Mouse (Mus musculus) bone marrow, adult 2 months (tissue): ENCODE measurements around the gene Slc4a1.

Experiments used
- CTCF ChIP-seq: fragments of 200-500 bp; IDR thresholded peaks from 2 replicates; pipeline ENCODE4 v1.5.1; 2011; ENCODE audit warnings: low read length, control low read depth; ENCODE audit not compliant: control insufficient read depth, insufficient read depth
- POLR2A ChIP-seq: fragments of 200-500 bp; IDR thresholded peaks from 2 replicates; pipeline ENCODE4 v1.6.1; 2011; ENCODE audit warnings: low read depth, mild to moderate bottlenecking, control low read depth, low read length, borderline replicate concordance; ENCODE audit not compliant: control insufficient read depth

DNA sequence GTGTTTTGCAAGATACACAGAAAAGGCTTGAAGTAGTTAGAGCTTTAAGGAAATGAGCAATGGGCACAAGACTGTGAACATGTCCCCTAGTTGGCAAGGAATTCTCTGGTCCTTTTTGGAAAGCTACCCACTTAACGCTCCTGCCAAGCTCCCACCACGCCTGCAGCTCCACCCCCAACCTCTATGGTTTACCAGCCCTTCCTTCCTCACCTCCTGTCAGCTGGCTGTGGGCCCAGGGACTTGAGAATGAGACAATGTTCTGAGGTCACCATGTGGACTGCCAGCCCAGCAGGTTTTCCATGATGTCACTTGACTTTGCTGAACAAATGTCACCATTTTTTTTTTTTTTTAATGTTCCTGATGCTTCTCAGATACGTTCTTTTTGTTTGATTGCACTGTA, 27.4 kb downstream of the Slc4a1 start:
- TF ChIP-seq POLR2A, result no peak
- TF ChIP-seq CTCF, result no peak
